Mouse (Mus musculus): ENCODE results near the gene Slc25a42. TPM values are rescaled to one million over a fixed set of nuclear protein-coding genes. Genes with fewer than 3 reads are reported as not detected.
A peak's percentile ranks its signal among the peaks of the same experiment; 100 is the strongest.
"Not testable (repeated sequence)": the region's sequence is repeated elsewhere in the genome, so short reads cannot be mapped to it uniquely, and the experiment has no call there.

The Slc25a42 gene
- total RNA-seq (2022), result 10 to 100 TPM; 27.4 to 34.4 (median 31.1) TPM

DNA sequence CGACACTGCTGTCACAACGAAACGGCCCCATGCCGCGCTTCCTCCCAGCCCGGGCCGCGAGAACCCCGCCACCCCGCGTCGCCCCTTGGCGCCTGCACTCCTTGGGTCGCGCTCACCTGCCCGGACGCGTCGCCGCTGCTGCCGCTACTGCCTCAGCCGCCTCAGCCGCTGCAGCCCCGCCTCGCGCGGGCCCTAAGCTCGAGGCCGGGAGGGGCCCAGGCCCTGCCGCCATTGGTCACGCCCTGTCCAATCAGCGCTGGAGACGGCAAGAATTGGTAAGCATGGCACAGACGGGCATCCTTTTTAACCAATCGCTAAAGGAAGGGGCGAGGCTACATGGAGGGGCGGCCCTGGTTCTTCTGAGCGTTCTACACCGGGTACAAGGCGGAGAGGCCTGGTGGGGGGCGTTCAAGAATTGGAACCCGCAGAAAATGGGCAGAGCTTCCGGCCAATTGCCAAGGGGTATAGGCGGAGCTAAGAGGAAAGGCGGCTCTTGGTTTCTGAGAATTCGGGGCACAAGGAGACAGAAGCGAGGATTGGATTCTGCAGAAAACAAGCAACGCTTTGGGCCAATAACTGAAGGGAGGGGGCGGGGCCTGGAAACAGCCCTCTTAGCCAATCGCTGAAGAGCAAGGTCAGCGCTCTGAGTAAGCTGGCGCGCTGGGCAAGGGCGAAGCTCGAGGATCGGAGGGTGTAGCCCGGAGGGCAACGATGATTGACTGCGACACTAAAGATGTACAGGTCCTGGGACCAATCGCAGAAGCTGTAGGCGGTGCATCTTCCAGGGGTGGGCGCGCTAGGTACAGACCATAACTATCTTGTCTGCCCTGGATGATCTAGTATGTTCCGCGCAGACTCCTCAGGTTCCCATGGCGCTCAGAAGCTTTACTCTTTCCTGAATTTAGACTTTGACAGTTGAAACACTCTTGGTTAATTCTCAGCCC lies at the start of gene Slc25a42:
Gene Slc25a42 (minus strand): TSS at position 194 of the 944 bp plus-strand sequence.
- peak; percentile 96 to 97 for DNase-seq (ENCODE audit: low spot score in 2 of 2)

- DNase-seq (ENCODE audit: low spot score in 2 of 2), result no peak
Measured at GRCm38 (mm10) chr8:70259043-70259442, 46.9 kb upstream of the Slc25a42 start.

DNA sequence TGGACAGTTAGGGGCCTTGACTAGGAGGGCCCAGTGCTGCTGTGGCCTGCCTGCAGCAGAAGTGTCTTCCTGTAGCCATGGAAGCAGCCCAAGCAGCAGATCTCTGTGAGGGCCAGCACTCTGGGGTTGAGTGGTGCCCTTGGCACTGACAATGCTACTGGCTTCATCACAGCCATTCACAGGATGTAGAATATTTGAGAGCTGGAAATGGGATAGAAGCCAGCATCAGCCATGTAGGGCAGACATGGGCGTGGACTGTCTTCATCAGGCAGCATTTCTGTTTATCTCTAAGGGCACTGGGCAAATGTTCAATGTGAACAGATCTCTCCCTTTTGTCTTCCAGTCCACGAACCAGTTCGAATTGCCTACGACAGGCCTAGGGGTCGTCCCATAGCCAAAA lies 46.5 kb upstream of the Slc25a42 start:
- DNase-seq (ENCODE audit: low spot score in 2 of 2), result no peak

DNA sequence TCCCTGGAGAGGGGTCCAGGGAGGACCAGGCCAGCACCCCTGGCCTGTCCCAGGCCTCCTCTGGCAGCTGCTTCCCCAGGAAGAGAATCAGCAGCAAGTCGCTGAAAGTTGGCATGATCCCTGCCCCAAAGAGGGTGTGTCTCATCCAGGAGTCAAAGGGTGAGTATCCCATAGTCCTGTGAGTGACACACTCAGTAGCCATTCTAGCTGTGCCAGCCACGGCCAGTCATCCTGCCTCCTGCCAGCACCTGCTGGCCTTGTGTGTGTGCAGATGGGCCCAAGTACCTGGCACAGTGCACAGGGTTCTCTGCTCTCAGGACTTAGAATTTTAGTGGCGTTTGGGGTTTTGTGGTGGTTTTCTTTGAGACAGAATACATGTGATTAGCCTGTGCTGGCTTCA lies 45.4 kb upstream of the Slc25a42 start:
- DNase-seq (ENCODE audit: low spot score in 2 of 2), result no peak

GRCm38 (mm10) chr8:70254628-70255027 lies 42.5 kb upstream of the Slc25a42 start:
- no peak for DNase-seq (ENCODE audit: low spot score in 2 of 2)

DNA sequence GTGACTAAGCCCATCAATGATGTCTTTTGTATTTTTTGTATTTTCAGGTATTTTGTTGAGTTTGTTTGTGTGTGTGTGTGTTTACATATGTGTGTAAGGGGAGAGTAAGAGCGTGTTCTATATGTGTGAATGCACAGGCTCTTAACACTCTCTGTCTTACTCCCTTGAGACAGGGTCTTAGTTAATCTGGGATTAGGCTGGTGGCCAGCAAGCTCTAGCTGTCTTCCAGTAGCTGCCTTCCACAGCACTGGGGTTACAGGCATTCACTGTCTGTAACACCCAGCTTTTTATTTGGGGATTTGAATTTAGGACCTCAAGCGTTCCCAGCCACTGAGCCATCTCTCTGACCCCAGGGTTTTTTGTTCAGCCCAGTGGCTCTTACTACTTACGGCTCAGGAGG lies 35.7 kb upstream of the Slc25a42 start:
- DNase-seq (ENCODE audit: low spot score in 2 of 2), result no peak

DNA sequence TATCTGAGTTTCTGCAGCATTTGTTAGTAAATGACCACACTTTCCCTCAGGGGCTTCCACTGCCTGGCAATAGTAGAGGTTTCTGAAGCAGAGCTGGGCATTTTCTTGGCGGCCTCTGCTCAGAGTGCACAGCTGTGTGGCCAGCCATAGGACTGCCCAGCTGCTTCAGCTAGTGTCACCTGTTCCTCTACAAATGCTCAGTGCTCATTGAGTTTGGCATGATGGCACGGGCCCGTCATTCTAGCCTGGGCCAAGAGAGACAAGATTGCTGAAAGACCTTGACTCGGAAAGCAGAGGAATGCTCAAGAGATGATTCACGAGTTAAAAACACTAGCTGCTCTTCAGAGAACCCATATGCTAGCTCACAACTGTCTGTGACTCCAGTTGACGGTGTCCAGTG lies 34.5 kb upstream of the Slc25a42 start:
- DNase-seq (ENCODE audit: low spot score in 2 of 2), result no peak

DNA sequence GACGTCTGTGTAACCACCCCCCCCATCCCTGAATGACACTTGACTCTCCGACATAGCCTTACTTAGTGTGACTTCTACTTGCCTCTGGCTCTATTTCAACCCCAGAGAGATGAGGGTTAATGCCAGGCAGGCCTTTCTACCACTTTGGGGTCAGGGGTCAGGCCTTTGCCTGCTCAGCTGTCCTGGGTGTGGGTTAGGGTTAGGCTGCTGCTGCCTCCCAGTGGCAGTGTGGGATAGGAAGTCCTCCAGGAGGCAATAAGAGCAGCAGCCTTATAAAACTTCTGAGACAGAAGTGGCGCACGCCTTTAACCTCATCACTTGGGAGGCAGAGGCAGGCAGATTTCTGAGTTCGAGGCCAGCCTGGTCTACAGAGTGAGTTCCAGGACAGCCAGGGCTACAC lies 28.5 kb upstream of the Slc25a42 start:
- DNase-seq (ENCODE audit: low spot score in 2 of 2), result no peak

- DNase-seq (ENCODE audit: low spot score in 2 of 2), result no peak
Measured at GRCm38 (mm10) chr8:70237842-70238241, 25.7 kb upstream of the Slc25a42 start.

DNA sequence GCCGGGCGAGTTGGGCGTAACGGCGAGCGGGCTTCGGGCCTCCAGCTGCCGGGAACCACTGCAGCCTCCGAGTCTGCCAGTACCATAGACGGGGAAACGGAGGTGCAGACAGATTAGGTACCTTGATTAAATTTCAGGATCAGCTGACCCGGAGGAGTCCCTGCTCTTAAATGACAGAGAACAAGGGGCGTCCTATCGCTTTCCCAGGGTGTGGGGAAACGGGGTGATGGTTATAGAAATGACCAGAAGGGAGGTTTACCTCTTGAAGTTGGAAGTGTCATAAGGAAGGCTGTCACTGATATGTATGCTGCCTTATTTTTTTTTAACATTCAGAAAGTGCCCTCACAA lies 22.6 kb upstream of the Slc25a42 start:
- DNase-seq (ENCODE audit: low spot score in 2 of 2), result no peak

- peak; percentile 89 to 94 for DNase-seq (ENCODE audit: low spot score in 2 of 2)
Measured at GRCm38 (mm10) chr8:70234080-70234780, 22.1 kb upstream of the Slc25a42 start, which contains the start of the genes Sugp2 and Armc6. Sugp2 (plus strand) TSS chr8:70234226. Armc6 (minus strand) TSS chr8:70234466.

DNA sequence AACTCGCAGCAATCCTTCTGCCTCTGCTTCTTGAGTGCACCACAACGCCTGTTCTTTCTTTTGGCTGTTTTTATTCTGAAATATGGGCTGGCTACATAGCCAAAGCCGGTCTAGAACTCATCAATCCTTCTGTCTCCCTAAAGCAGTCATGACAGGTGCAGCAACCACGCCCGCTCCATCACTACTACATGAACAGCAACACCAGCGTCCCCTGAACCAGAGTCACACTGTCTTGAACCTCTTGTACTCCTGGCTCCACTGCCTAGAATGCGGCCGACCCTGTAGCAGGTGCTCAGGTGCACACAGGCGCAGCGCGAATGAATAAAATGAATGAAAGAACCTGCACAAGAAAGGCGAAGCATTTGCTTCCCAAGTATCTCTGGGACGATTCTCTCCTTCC lies 21.5 kb upstream of the Slc25a42 start:
- no peak for DNase-seq (ENCODE audit: low spot score in 2 of 2)

DNA sequence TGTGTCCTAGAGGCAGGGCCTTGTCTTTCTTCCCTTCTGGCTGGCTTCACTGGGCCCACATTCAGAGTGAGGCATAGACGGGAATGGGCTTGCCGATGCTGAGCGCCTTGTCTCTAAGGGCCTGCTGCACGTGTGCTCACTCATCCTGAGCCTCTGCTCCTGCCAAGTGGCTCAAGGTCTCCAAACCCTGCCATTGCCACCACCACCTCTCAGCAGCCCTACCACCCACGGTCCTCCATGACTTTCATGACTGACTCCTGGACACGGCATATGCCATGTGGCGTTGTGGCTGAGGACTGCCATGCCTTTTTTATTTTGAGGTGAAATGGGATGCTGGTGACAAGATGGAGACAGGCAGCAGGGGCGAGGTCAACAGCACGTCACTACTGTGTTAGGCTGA lies 18.7 kb upstream of the Slc25a42 start:
- no peak for DNase-seq (ENCODE audit: low spot score in 2 of 2)

- DNase-seq (ENCODE audit: low spot score in 2 of 2), result no peak
Measured at GRCm38 (mm10) chr8:70227997-70228396, 15.9 kb upstream of the Slc25a42 start.

- DNase-seq (ENCODE audit: low spot score in 2 of 2), result peak; percentile 32 to 50
Measured at GRCm38 (mm10) chr8:70223341-70223740, 11.2 kb upstream of the Slc25a42 start.

DNA sequence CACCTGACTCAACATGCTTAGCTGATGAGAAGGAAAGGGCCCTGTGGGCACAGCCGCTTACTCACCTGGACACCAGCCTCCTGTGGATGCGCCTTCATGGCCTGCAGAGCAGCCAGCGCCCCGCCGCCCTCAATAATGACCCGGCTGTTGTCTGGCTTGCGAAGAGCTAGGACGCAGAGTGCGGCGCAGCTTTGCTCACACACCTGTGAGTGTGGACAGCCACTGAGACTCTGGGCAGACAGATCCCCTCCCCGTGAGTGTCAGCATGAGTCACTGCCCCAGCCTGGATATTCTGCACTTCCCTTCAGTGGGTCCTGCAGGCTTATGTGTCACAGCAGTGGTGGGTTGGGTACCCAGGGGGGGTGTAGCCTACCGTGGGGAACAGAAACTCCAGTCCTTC lies 9.9 kb upstream of the Slc25a42 start:
- DNase-seq (ENCODE audit: low spot score in 2 of 2), result no peak

DNA sequence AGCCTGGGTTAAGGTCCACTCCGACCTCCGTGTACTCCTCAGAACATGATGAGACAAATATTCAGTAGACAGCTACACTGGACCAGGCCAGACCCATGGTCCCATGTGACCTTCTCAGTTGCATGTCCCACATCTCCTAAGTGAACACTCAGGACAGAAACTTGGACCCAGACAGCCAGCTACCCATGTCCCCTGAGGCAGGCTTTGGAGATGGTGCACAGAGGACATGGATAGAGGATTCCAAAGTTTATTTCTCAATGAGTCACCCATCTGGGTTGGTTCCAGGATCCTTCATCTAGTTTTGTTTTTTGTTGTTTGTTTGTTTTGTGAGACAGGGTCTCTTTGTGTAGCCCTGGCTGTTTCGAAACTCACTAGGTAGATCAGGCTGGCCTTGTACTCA lies 8.8 kb upstream of the Slc25a42 start:
- no peak for DNase-seq (ENCODE audit: low spot score in 2 of 2)

GRCm38 (mm10) chr8:70220236-70220840 lies 8.2 kb upstream of the Slc25a42 start:
- DNase-seq (ENCODE audit: low spot score in 2 of 2), result no peak

GRCm38 (mm10) chr8:70219107-70219684 lies 7.1 kb upstream of the Slc25a42 start:
- no peak for DNase-seq (ENCODE audit: low spot score in 2 of 2)

GRCm38 (mm10) chr8:70217441-70217840 lies 5.3 kb upstream of the Slc25a42 start:
- no peak for DNase-seq (ENCODE audit: low spot score in 2 of 2)

DNA sequence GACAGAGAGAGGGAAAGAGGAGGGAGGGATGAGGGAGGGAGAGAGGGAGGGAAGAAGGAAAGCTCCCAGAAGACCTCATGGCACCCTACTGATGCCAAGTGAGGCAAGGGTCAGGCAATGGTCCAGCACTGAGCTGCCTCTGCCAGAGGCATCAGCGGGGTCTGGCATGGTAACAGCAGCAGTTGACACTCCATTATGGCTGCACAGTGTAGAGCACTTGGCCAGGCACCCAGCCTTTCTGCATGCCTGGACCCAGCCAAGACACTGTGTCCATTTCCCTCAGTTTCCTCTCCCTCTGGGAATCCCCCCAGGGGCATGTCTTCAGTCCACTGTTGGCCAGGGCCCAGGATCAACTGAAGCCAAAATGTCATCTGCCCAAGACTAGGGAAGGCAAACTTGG lies 4.5 kb upstream of the Slc25a42 start:
- peak; percentile 77 to 89 for DNase-seq (ENCODE audit: low spot score in 2 of 2)

GRCm38 (mm10) chr8:70216161-70216560 lies 4.1 kb upstream of the Slc25a42 start:
- DNase-seq (ENCODE audit: low spot score in 2 of 2), result not testable (repeated sequence)

All from gastrocnemius, adult 8-10 months (tissue).